Mouse (Mus musculus) liver, postnatal 0 days (tissue): ENCODE data around the gene Prdx5.

ENCODE experiments used
- CTCF ChIP-seq: sonication (generic); IDR thresholded peaks from 2 replicates; pipeline ENCODE4 v1.5.1; 2016; ENCODE audit warnings: antibody characterized with exemption, low read depth
- EP300 ChIP-seq: IDR thresholded peaks from 2 replicates; pipeline ENCODE4 v1.6.1; 2016; ENCODE audit warnings: antibody characterized with exemption, low read depth, mild to moderate bottlenecking

- TF ChIP-seq CTCF (no peak), EP300 (no peak)
Observed at GRCm38 (mm10) chr19:6899641-6900040, 10.3 kb downstream of the Prdx5 start.
